Mouse (Mus musculus) cortical plate, adult 2 months (tissue): Measurements from ENCODE around the gene Rbck1.

ENCODE experiments used
- CTCF ChIP-seq: fragments of 200-500 bp; IDR thresholded peaks from 2 replicates; pipeline ENCODE4 v1.5.1; 2011; ENCODE audit warnings: mild to moderate bottlenecking, control low read depth, low read length; ENCODE audit not compliant: insufficient read depth; ENCODE audit errors: extremely low read depth
- POLR2A ChIP-seq: fragments of 200-500 bp; IDR thresholded peaks from 2 replicates; pipeline ENCODE4 v1.6.1; 2011; ENCODE audit warnings: mild to moderate bottlenecking, low read length, control low read depth; ENCODE audit not compliant: insufficient read depth; ENCODE audit errors: extremely low read depth

- TF ChIP-seq CTCF (no peak), POLR2A (no peak)
Observed at GRCm38 (mm10) chr2:152349205-152349604, 16.8 kb upstream of the Rbck1 start.
